Mouse (Mus musculus) thymus, postnatal 0 days (tissue): ENCODE measurements around the gene Fam213a. TPM values are rescaled to one million over a fixed set of nuclear protein-coding genes. Genes with fewer than 3 reads are reported as not detected.
A peak's percentile ranks its signal among the peaks of the same experiment; 100 is the strongest.

Source experiments
- DNase-seq: peaks from one replicate; pipeline ENCODE4 v3.0.0-alpha.2; 2015; ENCODE audit warnings: low spot score
- polyA plus RNA-seq: library from polyadenylated mRNA; unstranded; fragments of >200 nt; fragmentation: Nextera tagmentation; extraction: Ambion mirVana; gene quantifications from 2 replicates; pipeline ENCODE4 v1.2.1, GENCODE M21; 2015

Fam213a gene
- polyA plus RNA-seq, 1 experiment from 2014 or later: 9.3 TPM

- DNase-seq: no peak
Measured at GRCm38 (mm10) chr14:40963501-40964213, 49.9 kb downstream of the Fam213a start.

GRCm38 (mm10) chr14:40962365-40963290, 51.0 kb downstream of the Fam213a start:
- DNase-seq: no peak

GRCm38 (mm10) chr14:40960237-40960636, 53.4 kb downstream of the Fam213a start:
- no peak for DNase-seq

- no peak for DNase-seq
Measured at GRCm38 (mm10) chr14:40959586-40959985, 54.0 kb downstream of the Fam213a start.

GRCm38 (mm10) chr14:40958986-40959381, 54.6 kb downstream of the Fam213a start:
- peak; percentile 58 for DNase-seq

- DNase-seq: no peak
Measured at GRCm38 (mm10) chr14:40958083-40958985, 55.3 kb downstream of the Fam213a start.

GRCm38 (mm10) chr14:40957607-40958006, 56.0 kb downstream of the Fam213a start:
- DNase-seq: peak; percentile 53

GRCm38 (mm10) chr14:40956252-40957146, 57.1 kb downstream of the Fam213a start:
- DNase-seq: no peak

- DNase-seq: peak; percentile 68
Measured at GRCm38 (mm10) chr14:40955596-40956251, 57.9 kb downstream of the Fam213a start.

- DNase-seq: no peak
Measured at GRCm38 (mm10) chr14:40955146-40955545, 58.4 kb downstream of the Fam213a start.

GRCm38 (mm10) chr14:40953381-40953780, 60.2 kb downstream of the Fam213a start:
- no peak for DNase-seq

- DNase-seq: no peak
Measured at GRCm38 (mm10) chr14:40952715-40953114, 60.9 kb downstream of the Fam213a start.

- no peak for DNase-seq
Measured at GRCm38 (mm10) chr14:40952301-40952700, 61.3 kb downstream of the Fam213a start.

GRCm38 (mm10) chr14:40949730-40950614, 63.6 kb downstream of the Fam213a start:
- no peak for DNase-seq

- no peak for DNase-seq
Measured at GRCm38 (mm10) chr14:40949047-40949446, 64.5 kb downstream of the Fam213a start.

- DNase-seq: no peak
Measured at GRCm38 (mm10) chr14:40948522-40948921, 65.1 kb downstream of the Fam213a start.

- peak; percentile 66 for DNase-seq
Measured at GRCm38 (mm10) chr14:40947431-40948394, 65.9 kb downstream of the Fam213a start.
